Mouse (Mus musculus): ENCODE measurements around the gene Brip1. TPM values are rescaled to one million over a fixed set of nuclear protein-coding genes. Genes with fewer than 3 reads are reported as not detected.

The Brip1 gene
- polyA plus RNA-seq, 1 experiment from 2014 or later, result 4.9 TPM

- 22% methylated on average over 7 of the region's 7 CpGs for WGBS
- H3K36me3 ChIP-seq (ENCODE audit: control insufficient read depth, insufficient read depth), result no peaks in the 10 kb centered on the region
- H3K27ac ChIP-seq (ENCODE audit: low read depth, low read length), result no peak overlapping the region
- no peak overlapping the region for H3K9ac ChIP-seq (ENCODE audit: low read depth, low read length)
- no peak overlapping the region for H3K4me3 ChIP-seq (ENCODE audit: low read depth, low read length)
- no peak for TF ChIP-seq CTCF (IDR thresholded peaks at IDR 0.05; ENCODE audit: low read depth)
- H3K4me2 ChIP-seq (replicated peaks; ENCODE audit: low read depth), result no peak overlapping the region
- ATAC-seq, result no peak
- no peaks in the 10 kb centered on the region for H3K27me3 ChIP-seq (replicated peaks; ENCODE audit: control insufficient read depth, insufficient read depth, low read length)
- H3K4me1 ChIP-seq (replicated peaks; ENCODE audit: control insufficient read depth, insufficient read depth, low read length), result no peaks in the 10 kb centered on the region
- no peaks in the 10 kb centered on the region for H3K9me3 ChIP-seq (ENCODE audit: control insufficient read depth)
Measured at GRCm38 (mm10) chr11:86026556-86027194, 174.3 kb downstream of the Brip1 start.

- Histone ChIP-seq H3K4me1 (replicated peaks; ENCODE audit: control insufficient read depth, insufficient read depth, low read length) (no peaks in the 10 kb centered on the region), H3K9me3 (ENCODE audit: control insufficient read depth) (no peaks in the 10 kb centered on the region), H3K4me3 (ENCODE audit: low read depth, low read length) (no peak overlapping the region), H3K4me2 (replicated peaks; ENCODE audit: low read depth) (no peak overlapping the region), H3K27ac (ENCODE audit: low read depth, low read length) (no peak overlapping the region), H3K27me3 (replicated peaks; ENCODE audit: control insufficient read depth, insufficient read depth, low read length) (no peaks in the 10 kb centered on the region), H3K9ac (ENCODE audit: low read depth, low read length) (no peak overlapping the region), H3K36me3 (ENCODE audit: control insufficient read depth, insufficient read depth) (no peaks in the 10 kb centered on the region)
- TF ChIP-seq CTCF (IDR thresholded peaks at IDR 0.05; ENCODE audit: low read depth), result no peak
- ATAC-seq, result no peak
- WGBS, result 56% methylated on average over 4 of the region's 4 CpGs
Measured at GRCm38 (mm10) chr11:86022439-86022838, 178.6 kb downstream of the Brip1 start.

- TF ChIP-seq CTCF (IDR thresholded peaks at IDR 0.05; ENCODE audit: low read depth), result no peak
- ATAC-seq, result no peak
- H3K9ac ChIP-seq (ENCODE audit: low read depth, low read length), result no peak overlapping the region
- H3K4me2 ChIP-seq (replicated peaks; ENCODE audit: low read depth), result no peak overlapping the region
- H3K27me3 ChIP-seq (replicated peaks; ENCODE audit: control insufficient read depth, insufficient read depth, low read length), result no peaks in the 10 kb centered on the region
- H3K9me3 ChIP-seq (ENCODE audit: control insufficient read depth), result no peaks in the 10 kb centered on the region
- no peak overlapping the region for H3K4me3 ChIP-seq (ENCODE audit: low read depth, low read length)
- no peak overlapping the region for H3K27ac ChIP-seq (ENCODE audit: low read depth, low read length)
- H3K4me1 ChIP-seq (replicated peaks; ENCODE audit: control insufficient read depth, insufficient read depth, low read length), result no peaks in the 10 kb centered on the region
- no peaks in the 10 kb centered on the region for H3K36me3 ChIP-seq (ENCODE audit: control insufficient read depth, insufficient read depth)
- 51% methylated on average over 1 of the region's 1 CpGs for WGBS
Measured at GRCm38 (mm10) chr11:86020033-86020432, 181.0 kb downstream of the Brip1 start.

- 63% methylated on average over 11 of the region's 11 CpGs for WGBS
- no peaks in the 10 kb centered on the region for H3K4me1 ChIP-seq (replicated peaks; ENCODE audit: control insufficient read depth, insufficient read depth, low read length)
- H3K36me3 ChIP-seq (ENCODE audit: control insufficient read depth, insufficient read depth), result no peaks in the 10 kb centered on the region
- no peak overlapping the region for H3K4me3 ChIP-seq (ENCODE audit: low read depth, low read length)
- ATAC-seq, result no peak
- no peak overlapping the region for H3K27ac ChIP-seq (ENCODE audit: low read depth, low read length)
- H3K9ac ChIP-seq (ENCODE audit: low read depth, low read length), result no peak overlapping the region
- no peaks in the 10 kb centered on the region for H3K9me3 ChIP-seq (ENCODE audit: control insufficient read depth)
- H3K27me3 ChIP-seq (replicated peaks; ENCODE audit: control insufficient read depth, insufficient read depth, low read length), result no peaks in the 10 kb centered on the region
- no peak for TF ChIP-seq CTCF (IDR thresholded peaks at IDR 0.05; ENCODE audit: low read depth)
- H3K4me2 ChIP-seq (replicated peaks; ENCODE audit: low read depth), result no peak overlapping the region
Measured at GRCm38 (mm10) chr11:86016242-86016641, 184.8 kb downstream of the Brip1 start.

- Histone ChIP-seq H3K27ac (ENCODE audit: low read depth, low read length) (no peak overlapping the region), H3K9me3 (ENCODE audit: control insufficient read depth) (no peaks in the 10 kb centered on the region), H3K9ac (ENCODE audit: low read depth, low read length) (no peak overlapping the region), H3K4me3 (ENCODE audit: low read depth, low read length) (no peak overlapping the region), H3K4me2 (replicated peaks; ENCODE audit: low read depth) (no peak overlapping the region), H3K4me1 (replicated peaks; ENCODE audit: control insufficient read depth, insufficient read depth, low read length) (no peaks in the 10 kb centered on the region), H3K27me3 (replicated peaks; ENCODE audit: control insufficient read depth, insufficient read depth, low read length) (no peaks in the 10 kb centered on the region), H3K36me3 (ENCODE audit: control insufficient read depth, insufficient read depth) (no peaks in the 10 kb centered on the region)
- ATAC-seq, result no peak
- 61% methylated on average over 2 of the region's 2 CpGs for WGBS
- no peak for TF ChIP-seq CTCF (IDR thresholded peaks at IDR 0.05; ENCODE audit: low read depth)
Measured at GRCm38 (mm10) chr11:86013087-86013486, 187.9 kb downstream of the Brip1 start.

- no peak for TF ChIP-seq CTCF (IDR thresholded peaks at IDR 0.05; ENCODE audit: low read depth)
- Histone ChIP-seq H3K27ac (ENCODE audit: low read depth, low read length) (no peak overlapping the region), H3K27me3 (replicated peaks; ENCODE audit: control insufficient read depth, insufficient read depth, low read length) (no peaks in the 10 kb centered on the region), H3K4me1 (replicated peaks; ENCODE audit: control insufficient read depth, insufficient read depth, low read length) (no peaks in the 10 kb centered on the region), H3K36me3 (ENCODE audit: control insufficient read depth, insufficient read depth) (no peaks in the 10 kb centered on the region), H3K9me3 (ENCODE audit: control insufficient read depth) (no peaks in the 10 kb centered on the region), H3K4me3 (ENCODE audit: low read depth, low read length) (no peak overlapping the region), H3K9ac (ENCODE audit: low read depth, low read length) (no peak overlapping the region), H3K4me2 (replicated peaks; ENCODE audit: low read depth) (no peak overlapping the region)
- 86% methylated on average over 4 of the region's 4 CpGs for WGBS
- no peak for ATAC-seq
Measured at GRCm38 (mm10) chr11:86010458-86010857, 190.5 kb downstream of the Brip1 start.

All from intestine, postnatal 0 days (tissue).